Mouse (Mus musculus): ENCODE measurements at regions not wholly inside any gene's neighbourhood (a gene's known extent, or its start where the extent isn't known, plus 50 kb on each side); places are given as distances from the start of the nearest gene placed in this dataset.

DNA sequence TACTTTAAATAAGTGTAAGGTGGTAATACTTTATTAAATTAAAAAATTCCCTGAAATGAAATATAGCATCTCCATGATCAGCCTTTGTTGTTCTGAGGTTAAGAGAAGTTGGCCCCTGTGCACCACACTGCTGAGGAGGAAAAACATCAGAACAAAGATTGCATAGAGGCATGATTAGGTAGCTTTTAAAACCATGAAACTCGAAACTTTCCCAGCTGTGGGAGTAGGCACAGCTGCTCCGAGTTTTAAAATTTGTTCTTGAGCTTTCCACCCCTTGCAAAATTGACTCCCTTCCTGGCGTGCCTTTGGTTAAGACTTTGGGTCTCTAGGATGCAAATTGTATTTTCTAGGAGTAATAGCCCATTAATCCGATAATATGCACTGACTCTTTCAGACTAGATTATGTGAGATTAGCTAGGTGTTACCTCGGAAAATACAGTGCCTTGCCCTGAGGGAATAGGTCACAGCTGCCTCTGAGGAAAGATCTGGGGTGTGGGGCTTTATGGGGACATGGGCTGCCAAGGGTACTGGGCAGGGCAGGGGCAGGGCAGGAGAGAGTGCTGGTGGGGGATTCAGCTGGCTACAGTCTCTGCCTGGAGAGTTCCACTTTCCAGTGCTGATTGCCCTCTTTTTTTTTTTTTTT is 110.1 kb upstream of the Slc30a5 start:
- TF ChIP-seq EP300 (IDR thresholded peaks at IDR 0.05; ENCODE audit: low read depth) = no peak
- TF ChIP-seq CTCF (IDR thresholded peaks at IDR 0.05; ENCODE audit: low read depth) = no peak

Data from liver, embryonic 14.5 days (tissue).